Mouse (Mus musculus) MEL (cell line): ENCODE measurements around the gene Tesk1. TPM values are rescaled to one million over a fixed set of nuclear protein-coding genes. Genes with fewer than 3 reads are reported as not detected.
A peak's percentile ranks its signal among the peaks of the same experiment; 100 is the strongest.

ENCODE experiments used
- DNase-seq: peaks from one replicate; pipeline ENCODE4 v3.0.0; 2011; ENCODE audit warnings: low read depth, low spot score
- H3K27ac ChIP-seq: 2 replicates; pipeline ENCODE4 v1.5.1; 2012; ENCODE audit warnings: low read depth, mild to moderate bottlenecking, control low read depth, low read length, moderate library complexity; ENCODE audit not compliant: control insufficient read depth
- H3K27me3 ChIP-seq, 2 experiments: fragments of 150-350 bp in 1 of 2; sonication (generic) in 1 of 2; 2 replicates each; pipeline ENCODE4 v1.6.1; 2012; ENCODE audit warnings: low read length in 2 of 2, mild to moderate bottlenecking in 2 of 2, improper control_type of control experiment in 1 of 2, moderate library complexity in 1 of 2; ENCODE audit not compliant: insufficient read depth in 2 of 2, control insufficient read depth in 1 of 2
- H3K36me3 ChIP-seq, 2 experiments: 2 replicates each; pipeline ENCODE4 v1.6.1; 2012 to 2014; ENCODE audit warnings: low read length in 2 of 2, improper control_type of control experiment in 1 of 2, inconsistent platforms in 1 of 2, mild to moderate bottlenecking in 1 of 2; ENCODE audit not compliant: insufficient read depth in 2 of 2, control insufficient read depth in 1 of 2
- H3K4me1 ChIP-seq, 2 experiments: fragments of 150-350 bp in 1 of 2; sonication (generic) in 1 of 2; 2 replicates each; pipeline ENCODE4 v1.6.1; 2012; ENCODE audit warnings: low read length in 2 of 2, improper control_type of control experiment in 1 of 2, mild to moderate bottlenecking in 1 of 2; ENCODE audit not compliant: insufficient read depth in 2 of 2, control insufficient read depth in 1 of 2
- H3K4me3 ChIP-seq, 2 experiments: fragments of 150-350 bp in 1 of 2; sonication (generic) in 1 of 2; 2 replicates each; pipeline ENCODE4 v1.5.1; 2012; ENCODE audit warnings: low read depth in 2 of 2, low read length in 2 of 2, mild to moderate bottlenecking in 2 of 2, moderate library complexity in 2 of 2, control low read depth in 1 of 2, improper control_type of control experiment in 1 of 2; ENCODE audit not compliant: control insufficient read depth in 1 of 2, insufficient read depth in 1 of 2
- H3K79me2 ChIP-seq: 2 replicates; pipeline ENCODE4 v1.6.1; 2012; ENCODE audit warnings: mild to moderate bottlenecking, low read length, moderate library complexity; ENCODE audit not compliant: control insufficient read depth, poor library complexity, insufficient read depth
- H3K9ac ChIP-seq: 2 replicates; pipeline ENCODE4 v1.6.1; 2012; ENCODE audit warnings: low read depth, mild to moderate bottlenecking, control low read depth, low read length, moderate library complexity; ENCODE audit not compliant: control insufficient read depth, poor library complexity, severe bottlenecking
- H3K9me3 ChIP-seq: fragments of 150-350 bp; sonication (generic); replicated peaks from 2 replicates; pipeline ENCODE4 v1.6.1; 2012; ENCODE audit warnings: mild to moderate bottlenecking, low read length, improper control_type of control experiment, moderate library complexity; ENCODE audit not compliant: insufficient read depth
- BHLHE40 ChIP-seq: IDR thresholded peaks from 2 replicates; pipeline ENCODE4 v1.6.1; 2012; ENCODE audit warnings: low read depth, mild to moderate bottlenecking, inconsistent platforms, low read length, improper control_type of control experiment, borderline replicate concordance
- CHD2 ChIP-seq: IDR thresholded peaks from 2 replicates; pipeline ENCODE4 v1.6.1; 2011; ENCODE audit warnings: low read length, improper control_type of control experiment
- CTCF ChIP-seq, 3 experiments: IDR thresholded peaks in 2 of 3; conservative IDR thresholded peaks in 1 of 3; 2 replicates each; pipeline ENCODE4 v1.5.1; 2011 to 2012; ENCODE audit warnings: low read length in 3 of 3, low read depth in 2 of 3, mild to moderate bottlenecking in 2 of 3, improper control_type of control experiment in 1 of 3, inconsistent platforms in 1 of 3, mixed read lengths in 1 of 3, moderate library complexity in 1 of 3; ENCODE audit not compliant: control insufficient read depth in 1 of 3, insufficient read depth in 1 of 3, poor library complexity in 1 of 3, severe bottlenecking in 1 of 3
- E2F4 ChIP-seq: IDR thresholded peaks from 2 replicates; pipeline ENCODE4 v1.6.1; 2011; ENCODE audit warnings: low read depth, low read length, improper control_type of control experiment, borderline replicate concordance
- EP300 ChIP-seq, 2 experiments: IDR thresholded peaks; 2 replicates each; pipeline ENCODE4 v1.6.1; 2011; ENCODE audit warnings: improper control_type of control experiment in 2 of 2, low read length in 2 of 2, low read depth in 1 of 2, mild to moderate bottlenecking in 1 of 2
- ETS1 ChIP-seq: IDR thresholded peaks from 2 replicates; pipeline ENCODE4 v1.6.1; 2012; ENCODE audit warnings: low read depth, mild to moderate bottlenecking, inconsistent platforms, low read length, improper control_type of control experiment, moderate library complexity
- MAZ ChIP-seq: IDR thresholded peaks from 2 replicates; pipeline ENCODE4 v1.6.1; 2012; ENCODE audit warnings: low read depth, mild to moderate bottlenecking, inconsistent platforms, low read length, improper control_type of control experiment
- MXI1 ChIP-seq: IDR thresholded peaks from 2 replicates; pipeline ENCODE4 v1.6.1; 2011; ENCODE audit warnings: mild to moderate bottlenecking, low read depth, low read length, improper control_type of control experiment
- NELFE ChIP-seq: IDR thresholded peaks from 2 replicates; pipeline ENCODE4 v1.6.1; 2011; ENCODE audit warnings: low read depth, low read length, improper control_type of control experiment
- NRF1 ChIP-seq: IDR thresholded peaks from 2 replicates; pipeline ENCODE4 v1.6.1; 2014; ENCODE audit warnings: low read depth, mild to moderate bottlenecking, inconsistent platforms, low read length, improper control_type of control experiment, moderate library complexity; ENCODE audit not compliant: poor library complexity, insufficient read depth, severe bottlenecking
- POLR2A ChIP-seq, 2 experiments: IDR thresholded peaks; 2 replicates each; pipeline ENCODE4 v1.6.1; 2011 to 2012; ENCODE audit warnings: low read length in 2 of 2, mild to moderate bottlenecking in 2 of 2, control low read depth in 1 of 2, improper control_type of control experiment in 1 of 2, low read depth in 1 of 2, moderate library complexity in 1 of 2; ENCODE audit not compliant: control insufficient read depth in 1 of 2, insufficient read depth in 1 of 2, poor library complexity in 1 of 2
- POLR2AphosphoS2 ChIP-seq: IDR thresholded peaks from 2 replicates; pipeline ENCODE4 v1.6.1; 2011; ENCODE audit warnings: low read length, improper control_type of control experiment
- POLR2AphosphoS5 ChIP-seq: IDR thresholded peaks from 2 replicates; pipeline ENCODE4 v1.6.1; 2012; ENCODE audit warnings: low read depth, borderline replicate concordance, mild to moderate bottlenecking, inconsistent platforms, low read length, moderate library complexity, mixed read lengths
- RCOR1 ChIP-seq: IDR thresholded peaks from 2 replicates; pipeline ENCODE4 v1.6.1; 2012; ENCODE audit warnings: low read depth, mild to moderate bottlenecking, inconsistent platforms, low read length, improper control_type of control experiment
- SIN3A ChIP-seq: IDR thresholded peaks from 2 replicates; pipeline ENCODE4 v1.6.1; 2012; ENCODE audit warnings: low read length, improper control_type of control experiment, inconsistent platforms
- TBP ChIP-seq: IDR thresholded peaks from 2 replicates; pipeline ENCODE4 v1.8.0; 2011; ENCODE audit warnings: low read depth, low read length, improper control_type of control experiment
- TCF12 ChIP-seq: IDR thresholded peaks from 2 replicates; pipeline ENCODE4 v1.6.1; 2014; ENCODE audit warnings: low read depth, mild to moderate bottlenecking, inconsistent platforms, low read length, improper control_type of control experiment, moderate library complexity
- UBTF ChIP-seq: IDR thresholded peaks from 2 replicates; pipeline ENCODE4 v1.6.1; 2012; ENCODE audit warnings: low read depth, mild to moderate bottlenecking, inconsistent platforms, low read length, improper control_type of control experiment, moderate library complexity, borderline replicate concordance; ENCODE audit not compliant: insufficient read depth
- USF1 ChIP-seq: IDR thresholded peaks from 2 replicates; pipeline ENCODE4 v1.6.1; 2014; ENCODE audit warnings: low read depth, mild to moderate bottlenecking, inconsistent platforms, low read length, improper control_type of control experiment, moderate library complexity
- USF2 ChIP-seq, 2 experiments: IDR thresholded peaks; 2 replicates each; pipeline ENCODE4 v1.6.1; 2011 to 2012; ENCODE audit warnings: improper control_type of control experiment in 2 of 2, low read length in 2 of 2, borderline replicate concordance in 1 of 2, inconsistent platforms in 1 of 2, low read depth in 1 of 2, mild to moderate bottlenecking in 1 of 2; ENCODE audit not compliant: insufficient read depth in 1 of 2
- ZKSCAN1 ChIP-seq: IDR thresholded peaks from 2 replicates; pipeline ENCODE4 v1.6.1; 2012; ENCODE audit warnings: low read depth, mild to moderate bottlenecking, inconsistent platforms, low read length, improper control_type of control experiment, moderate library complexity
- ZMIZ1 ChIP-seq: IDR thresholded peaks from 2 replicates; pipeline ENCODE4 v1.6.1; 2012; ENCODE audit warnings: low read depth, mild to moderate bottlenecking, inconsistent platforms, low read length, improper control_type of control experiment, moderate library complexity
- polyA plus RNA-seq, 2 experiments: library from polyadenylated mRNA; stranded (reverse) in 1 of 2; unstranded in 1 of 2; fragments of >175 nt in 1 of 2; fragments of >200 nt in 1 of 2; gene quantifications; 2 replicates each; pipeline versions ENCODE4 v1.2.1 to v1.2.4; 2012; ENCODE audit warnings: low replicate concordance in 2 of 2, low read depth in 1 of 2; ENCODE audit not compliant: insufficient read length in 2 of 2, insufficient read depth in 1 of 2, missing spikeins in 1 of 2
- total RNA-seq: library from RNA; depleted of rRNA; stranded (reverse); fragments of 300-350 nt; gene quantifications from 2 replicates; pipeline ENCODE4 v1.2.3, GENCODE M21; 2012

The Tesk1 gene
- total and polyA plus RNA-seq, 3 experiments: 9.1 to 24.6 TPM; not detected in 1

DNA sequence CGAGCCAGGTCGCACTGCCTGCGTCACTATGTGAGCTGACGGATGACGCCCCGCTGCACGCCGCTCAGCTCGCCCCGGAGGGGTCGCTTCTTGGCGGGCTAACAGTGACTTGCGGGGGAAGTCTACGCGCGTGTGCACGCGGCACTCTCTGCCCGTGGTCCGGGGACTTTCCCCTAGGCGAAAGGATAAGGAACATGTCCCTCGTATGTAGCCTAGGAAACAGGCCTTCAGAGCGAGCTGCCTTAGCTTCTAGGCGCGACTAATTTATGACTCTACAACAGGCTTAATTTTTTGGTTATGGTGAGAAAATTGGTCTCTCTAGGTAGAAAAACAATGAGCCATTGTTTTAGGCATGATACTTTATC lies 51.1 kb downstream of the Tesk1 start, which contains the start of gene Ccdc107 (continued):
- TF ChIP-seq USF1 (no peak), TBP (peak; percentile 100), ETS1 (peak; percentile 74), RCOR1 (no peak), BHLHE40 (no peak; the same call in 1 of the 2 replicates), POLR2AphosphoS5 (no peak), NELFE (no peak), ZKSCAN1 (no peak), TCF12 (no peak; the same call in 1 of the 2 replicates), EP300 (IDR thresholded peaks at IDR 0.05; ENCODE audit: low read depth in 1 of 2, low read length in 2 of 2) (no peak)
- TF ChIP-seq, all 39 proteins: peak for 14

DNA sequence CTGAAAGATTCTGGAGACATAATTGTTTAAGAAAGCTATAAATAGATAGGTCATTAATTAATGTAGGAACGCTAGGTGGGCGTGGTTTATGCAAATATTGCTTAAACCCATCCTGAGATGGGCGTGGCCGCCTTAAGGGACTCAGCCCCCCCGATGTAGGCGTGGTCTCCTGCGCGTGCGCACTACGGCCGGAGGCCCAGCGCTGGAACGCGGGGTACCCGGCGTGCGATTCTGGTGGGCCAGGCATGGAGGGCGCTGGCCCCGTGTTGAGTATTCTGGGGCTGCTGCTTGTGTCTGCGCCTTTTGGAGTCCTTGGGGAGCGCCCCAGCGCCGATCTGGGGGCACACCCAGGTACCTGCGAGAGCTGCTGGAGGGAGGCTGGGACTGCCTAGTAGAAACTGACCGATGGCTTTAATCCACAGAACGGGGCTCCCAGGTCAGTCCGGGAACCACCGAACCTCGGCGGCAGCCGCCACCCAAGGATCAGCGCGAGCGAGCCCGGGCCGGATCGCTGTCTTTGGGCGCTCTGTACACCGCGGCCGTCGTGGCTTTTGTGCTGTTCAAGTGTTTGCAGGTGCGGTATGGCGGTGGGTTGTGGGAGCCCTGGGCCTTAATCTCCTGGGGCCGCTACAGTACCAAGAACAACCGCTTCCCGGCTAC lies 51.6 kb downstream of the Tesk1 start:
- Histone ChIP-seq H3K4me3 (peak overlapping the region; percentile 64 to 89), H3K36me3 (no peaks in the 10 kb centered on the region; a peak in 1 of 4 replicates), H3K27ac (peak overlapping the region; percentile 30), H3K9ac (peak overlapping the region; percentile 90)
- peak; percentile 95 for DNase-seq
- TF ChIP-seq MXI1 (peak; percentile 50), POLR2A (IDR thresholded peaks at IDR 0.05; ENCODE audit: control insufficient read depth in 1 of 2, insufficient read depth in 1 of 2, low read depth in 1 of 2, low read length in 2 of 2, poor library complexity in 1 of 2) (peak; percentile 78 to 86), TBP (no peak), SIN3A (peak; percentile 31; the same call in 1 of the 2 replicates), ETS1 (0 out of 2 replicates have a peak, but pooled peaks have one; percentile 5), ZMIZ1 (0 out of 2 replicates have a peak, but pooled peaks have one; percentile 5), UBTF (no peak), MAZ (peak; percentile 74), E2F4 (no peak), POLR2AphosphoS2 (peak; percentile 91), BHLHE40 (no peak), TCF12 (peak; percentile 55; the same call in 1 of the 2 replicates), NELFE (peak; percentile 92), RCOR1 (no peak), NRF1 (peak; percentile 91), CTCF (IDR thresholded peaks at IDR 0.05 in 2 of 3, conservative IDR thresholded peaks at IDR 0.05 in 1 of 3; ENCODE audit: control insufficient read depth in 1 of 3, insufficient read depth in 1 of 3, low read depth in 2 of 3, low read length in 3 of 3, poor library complexity in 1 of 3, severe bottlenecking in 1 of 3) (peak in 2 of 3 experiments; percentile 6 to 17; a peak in 2 of 6 replicates), USF1 (peak; percentile 45; the same call in 1 of the 2 replicates), USF2 (IDR thresholded peaks at IDR 0.05; ENCODE audit: borderline replicate concordance in 1 of 2, insufficient read depth in 1 of 2, low read depth in 1 of 2, low read length in 2 of 2) (no peak), CHD2 (no peak)
- TF ChIP-seq, all 39 proteins: peak for 12
- Histone ChIP-seq H3K4me1 (peaks cover 2 to 25% of the 10 kb centered on the region in 2 experiments; a peak in 3 of 4 replicates), H3K79me2 (peaks cover 5% of the 10 kb centered on the region; the same call in 1 of the 2 replicates), H3K9me3 (no peaks in the 10 kb centered on the region), H3K27me3 (no peaks in the 10 kb centered on the region)
